In the genomic region with DNA sequence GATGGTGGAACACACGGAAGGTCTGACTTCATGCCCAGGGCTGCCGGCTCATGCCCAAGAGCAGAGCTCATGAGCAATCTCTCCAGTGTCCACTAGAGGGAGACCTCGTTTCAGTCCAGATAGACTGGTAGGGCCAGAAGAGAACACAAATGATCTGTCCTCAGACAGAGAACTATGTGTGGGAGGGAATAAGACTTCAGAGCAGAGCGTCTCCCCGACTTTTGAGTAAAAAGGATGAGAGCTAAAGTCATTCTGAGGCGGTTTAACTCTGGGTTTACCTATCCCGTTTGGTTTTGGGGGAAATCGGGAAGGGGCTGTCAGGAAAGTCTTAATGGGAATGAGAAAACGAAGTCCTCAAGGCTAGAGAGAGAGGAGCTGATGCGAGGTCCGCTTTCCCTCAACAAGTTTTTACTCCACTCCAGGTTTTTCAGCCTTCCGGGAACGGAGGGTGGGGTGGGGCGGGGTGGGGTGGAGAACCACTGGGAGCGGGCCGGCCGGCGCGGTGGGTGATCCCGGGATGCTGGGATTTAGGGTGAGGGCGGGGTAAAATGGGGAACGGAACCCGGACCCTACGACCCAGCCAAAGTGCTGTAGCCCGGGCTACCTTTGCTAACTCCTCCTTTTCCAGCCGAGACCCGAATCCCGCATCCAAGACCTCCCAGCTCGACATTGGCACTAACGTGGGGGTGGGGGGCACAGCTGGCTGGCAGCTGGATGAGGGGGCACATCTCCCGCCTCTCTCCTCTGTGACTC, we compare ENCODE assay signal across 8 mouse cellular contexts. TPM values are rescaled to one million over a fixed set of nuclear protein-coding genes. Genes with fewer than 3 reads are reported as not detected.
A peak's percentile ranks its signal among the peaks of the same experiment; 100 is the strongest.
DNase-seq lines count a peak whose midpoint lies in the region; ATAC-seq and TF ChIP-seq lines count a peak whose summit lies in the region.

No protein-coding gene starts in this region.

- no peaks in the 10 kb centered on the region for H3K9me3 ChIP-seq in ES-E14 (ENCODE audit: control insufficient read depth, insufficient read depth, low read depth, low read length)
- no peaks in the 10 kb centered on the region for H3K9me3 ChIP-seq in forebrain, embryonic 14.5 days (replicated peaks; ENCODE audit: control insufficient read depth, low read length)

- H3K4me3 ChIP-seq in ES-E14 (ENCODE audit: insufficient read depth in 1 of 2, low read depth in 1 of 2, low read length in 2 of 2, poor library complexity in 1 of 2, severe bottlenecking in 1 of 2), result peak overlapping the region; percentile 71 to 89
- peak overlapping the region; percentile 29 for H3K4me3 ChIP-seq in forebrain, embryonic 14.5 days (ENCODE audit: low read depth, low read length)
- H3K4me3 ChIP-seq in lung, adult 2 months (replicated peaks; ENCODE audit: extremely low read depth, low read depth, low read length), result peak overlapping the region; percentile 59
- peak overlapping the region; percentile 10; the same call in 1 of the 2 replicates for H3K4me3 ChIP-seq in thymus, adult 2 months (ENCODE audit: control insufficient read depth, insufficient read depth, low read length)

- in situ Hi-C loops in ES-E14 (cut with MboI; ENCODE audit: low sequenced_read_pairs in 2 of 2, unreplicated experiment in 2 of 2), result no loop called here

- intact Hi-C loops in heart, postnatal 14 days (cut with DNase I), result no loop called here

- ATAC-seq in forebrain, embryonic 14.5 days, result peak; percentile 76
- ATAC-seq in neutrophil, adult 5-6 weeks (ENCODE audit: extremely low read depth, insufficient number of reproducible peaks, low FRiP score, poor library complexity, severe bottlenecking), result peak; percentile 90

- peak overlapping the region; percentile 83 for H3K9ac ChIP-seq in ES-E14 (ENCODE audit: insufficient read depth, low read depth, low read length, poor library complexity, severe bottlenecking)
- no peak overlapping the region; the same call in 1 of the 2 replicates for H3K9ac ChIP-seq in forebrain, embryonic 14.5 days (ENCODE audit: low read length)

- peak overlapping the region; percentile 64 for H3K4me2 ChIP-seq in forebrain, embryonic 14.5 days (ENCODE audit: low read length)

- TF ChIP-seq CTCF in lung, adult 2 months (IDR thresholded peaks at IDR 0.05; ENCODE audit: insufficient read depth, low read length), result peak; percentile 83
- TF ChIP-seq CTCF in thymus, adult 2 months (IDR thresholded peaks at IDR 0.05; ENCODE audit: borderline replicate concordance, control insufficient read depth, extremely low read depth, insufficient read depth, low read length, poor library complexity), result peak; percentile 62; the same call in 1 of the 2 replicates

- peak overlapping the region; percentile 95 for H3K27ac ChIP-seq in ES-E14 (ENCODE audit: insufficient read depth, low read depth, low read length, poor library complexity, severe bottlenecking)
- no peak overlapping the region for H3K27ac ChIP-seq in forebrain, embryonic 14.5 days (ENCODE audit: low read depth, low read length)
- no peak overlapping the region for H3K27ac ChIP-seq in thymus, adult 2 months (ENCODE audit: control insufficient read depth, insufficient read depth, low read length)

- WGBS in forebrain, embryonic 14.5 days, result under 1% methylated on average over 31 of the region's 31 CpGs
- under 1% methylated on average over 31 of the region's 31 CpGs for WGBS in lung, adult 2 months
- WGBS in thymus, adult 2 months, result 2% methylated on average over 31 of the region's 31 CpGs

- H3K27me3 ChIP-seq in forebrain, embryonic 14.5 days (replicated peaks; ENCODE audit: control insufficient read depth, insufficient read depth, low read length), result peaks cover 23% of the 10 kb centered on the region; the same call in 1 of the 2 replicates
- H3K27me3 ChIP-seq in thymus, adult 2 months (ENCODE audit: control insufficient read depth, insufficient read depth, low read length), result peaks cover 28% of the 10 kb centered on the region

- peaks cover 12% of the 10 kb centered on the region for H3K36me3 ChIP-seq in ES-E14 (ENCODE audit: control insufficient read depth, insufficient read depth, low read length, poor library complexity, severe bottlenecking)
- H3K36me3 ChIP-seq in forebrain, embryonic 14.5 days (ENCODE audit: control insufficient read depth, insufficient read depth, low read length), result no peaks in the 10 kb centered on the region
- H3K36me3 ChIP-seq in thymus, adult 2 months (ENCODE audit: control insufficient read depth, insufficient read depth, low read length), result no peaks in the 10 kb centered on the region

- peaks cover 13 to 24% of the 10 kb centered on the region in 2 experiments for H3K4me1 ChIP-seq in ES-E14 (ENCODE audit: control insufficient read depth in 2 of 2, insufficient read depth in 2 of 2, low read length in 2 of 2, poor library complexity in 1 of 2)
- peaks cover 23% of the 10 kb centered on the region for H3K4me1 ChIP-seq in forebrain, embryonic 14.5 days (ENCODE audit: control insufficient read depth, insufficient read depth, low read length)
- peaks cover 2% of the 10 kb centered on the region; the same call in 1 of the 2 replicates for H3K4me1 ChIP-seq in lung, adult 2 months (ENCODE audit: control insufficient read depth, insufficient read depth, low read length)
- peaks cover 36% of the 10 kb centered on the region for H3K4me1 ChIP-seq in thymus, adult 2 months (replicated peaks; ENCODE audit: control insufficient read depth, insufficient read depth, low read length)

- peak; percentile 93 for DNase-seq in ES-E14 (ENCODE audit: low read depth, low spot score)
- peak; percentile 82 for DNase-seq in cerebellum, adult 11 months
- peak; percentile 95 for DNase-seq in forebrain, embryonic 14.5 days (ENCODE audit: low spot score)
- DNase-seq in heart, postnatal 14 days, result peak; percentile 81 to 91
- DNase-seq in layer of hippocampus, adult 11-12 months (ENCODE audit: low spot score), result peak; percentile 92
- DNase-seq in lung, adult 2 months, result peak; percentile 72
- peak; percentile 88 for DNase-seq in thymus, adult 2 months

- no peak for TF ChIP-seq POLR2A in lung, adult 2 months (IDR thresholded peaks at IDR 0.05; ENCODE audit: borderline replicate concordance, extremely low read depth, low read depth, low read length)
- no peak for TF ChIP-seq POLR2A in thymus, adult 2 months (IDR thresholded peaks at IDR 0.05; ENCODE audit: control insufficient read depth, extremely low read depth, insufficient read depth, low read length, poor library complexity)

TF ChIP-seq in ES-E14, 5 proteins besides CTCF, POLR2A, EP300 and RAD21:
- TF ChIP-seq MAFK (IDR thresholded peaks at IDR 0.05; ENCODE audit: insufficient read depth, low read depth, low read length) (no peak), HCFC1 (IDR thresholded peaks at IDR 0.05; ENCODE audit: borderline replicate concordance, insufficient read depth, low read length) (no peak; the same call in 1 of the 2 replicates), ZC3H11A (IDR thresholded peaks at IDR 0.05; ENCODE audit: borderline replicate concordance, low read depth, low read length) (0 out of 2 replicates have a peak, but pooled peaks have one; percentile 7)
TF ChIP-seq in ES-E14: peak in this region for 1.

RNA-seq across cellular contexts. Expression of gene Gli1, which starts 2.7 kb away (rescaled TPM):
- 14.9 and 47.3 TPM in 2 replicates for total RNA-seq in ES-E14 (2012; rRNA removed)
- polyA plus RNA-seq in forebrain, embryonic 14.5 days (2014; fragmentation: Nextera tagmentation; extraction: Ambion mirVana), result 0.55 and 1.0 TPM in 2 replicates
- total RNA-seq in heart, postnatal 14 days (2021), result 1 to 10 TPM; 1.4 to 2.4 TPM
- 11.1 and 11.2 TPM in 2 replicates for polyA plus RNA-seq in lung, adult 2 months (2012; rRNA removed)
- total RNA-seq in neutrophil, adult 5-6 weeks (2017), result not detected in 2 replicates
- polyA plus RNA-seq in thymus, adult 2 months (2012; rRNA removed), result 0.61 and 0.77 TPM in 2 replicates

RNA-seq across cellular contexts. Expression of gene Inhbe, which starts 15.1 kb away (rescaled TPM):
- 0.22 and 0.69 TPM in 2 replicates for total RNA-seq in ES-E14 (2012; rRNA removed)
- not detected in 2 replicates for polyA plus RNA-seq in forebrain, embryonic 14.5 days (2014; fragmentation: Nextera tagmentation; extraction: Ambion mirVana)
- total RNA-seq in heart, postnatal 14 days (2021), result not detected
- polyA plus RNA-seq in lung, adult 2 months (2012; rRNA removed), result 0.02 TPM in 1 of 2 replicates, not detected in the other
- 0.12 TPM in 1 of 2 replicates, not detected in the other for total RNA-seq in neutrophil, adult 5-6 weeks (2017)
- 0.04 TPM in 1 of 2 replicates, not detected in the other for polyA plus RNA-seq in thymus, adult 2 months (2012; rRNA removed)

RNA-seq across cellular contexts. Expression of gene Arhgap9, which starts 17.3 kb away (rescaled TPM):
- 2.6 and 5.1 TPM in 2 replicates for total RNA-seq in ES-E14 (2012; rRNA removed)
- 0.70 and 1.2 TPM in 2 replicates for polyA plus RNA-seq in forebrain, embryonic 14.5 days (2014; fragmentation: Nextera tagmentation; extraction: Ambion mirVana)
- 1 to 10 TPM; 3.1 to 4.5 TPM for total RNA-seq in heart, postnatal 14 days (2021)
- polyA plus RNA-seq in lung, adult 2 months (2012; rRNA removed), result 18.2 and 19.2 TPM in 2 replicates
- total RNA-seq in neutrophil, adult 5-6 weeks (2017), result 146 and 150 TPM in 2 replicates
- 105 and 111 TPM in 2 replicates for polyA plus RNA-seq in thymus, adult 2 months (2012; rRNA removed)

RNA-seq across cellular contexts. Expression of gene Mars, which starts 27.5 kb away (rescaled TPM):
- total RNA-seq in ES-E14 (2012; rRNA removed), result 206 and 377 TPM in 2 replicates
- polyA plus RNA-seq in forebrain, embryonic 14.5 days (2014; fragmentation: Nextera tagmentation; extraction: Ambion mirVana), result 124 and 135 TPM in 2 replicates
- total RNA-seq in heart, postnatal 14 days (2021), result 10 to 100 TPM; 39.2 to 45.9 TPM
- 35.4 and 36.9 TPM in 2 replicates for polyA plus RNA-seq in lung, adult 2 months (2012; rRNA removed)
- 57.0 and 63.3 TPM in 2 replicates for total RNA-seq in neutrophil, adult 5-6 weeks (2017)
- 65.8 and 77.2 TPM in 2 replicates for polyA plus RNA-seq in thymus, adult 2 months (2012; rRNA removed)

RNA-seq across cellular contexts. Expression of gene Inhbc, which starts 31.1 kb away (rescaled TPM):
- 0.36 and 1.2 TPM in 2 replicates for total RNA-seq in ES-E14 (2012; rRNA removed)
- not detected in 2 replicates for polyA plus RNA-seq in forebrain, embryonic 14.5 days (2014; fragmentation: Nextera tagmentation; extraction: Ambion mirVana)
- total RNA-seq in heart, postnatal 14 days (2021), result not detected
- not detected in 2 replicates for polyA plus RNA-seq in lung, adult 2 months (2012; rRNA removed)
- not detected in 2 replicates for total RNA-seq in neutrophil, adult 5-6 weeks (2017)
- polyA plus RNA-seq in thymus, adult 2 months (2012; rRNA removed), result 0.06 TPM in 1 of 2 replicates, not detected in the other

Comparison
In these comparisons a context has a peak if more than half of its experiments do, and no peak if none do; other contexts are left out.
1. H3K4me3 ChIP-seq: peak in every context shown above with its lines; median percentile 80 in ES-E14; 59 in lung, adult 2 months; 29 in forebrain, embryonic 14.5 days; 10 in thymus, adult 2 months.
2. RNA of gene Arhgap9, which starts 17.3 kb away (total RNA-seq): 146 to 150 TPM in neutrophil, adult 5-6 weeks; 3.1 to 4.5 TPM in heart, postnatal 14 days and 2.6 to 5.1 TPM in ES-E14; every median in the first group is over 10 times any median in the second.
3. Peak in every context shown above with its lines, with median percentiles within 50 percentile points of each other: DNase-seq.